Mouse (Mus musculus) embryonic facial prominence, embryonic 14.5 days (tissue): ENCODE data around the gene Nbea. TPM values are rescaled to one million over a fixed set of nuclear protein-coding genes. Genes with fewer than 3 reads are reported as not detected.

Experiments used
- ATAC-seq: fragments of 200-750 bp; cut with Nextera tagmentation; 2 replicates; pipeline ENCODE4 v1.8.0; 2017; ENCODE audit warnings: low read depth, moderate number of reproducible peaks, moderate TSS enrichment
- DNase-seq: peaks from one replicate; pipeline ENCODE4 v3.0.0-alpha.2; 2015; ENCODE audit warnings: low spot score
- H3K27ac ChIP-seq: fragments of 300-500 bp; sonication (generic); replicated peaks from 2 replicates; pipeline ENCODE4 v1.5.1; 2014; ENCODE audit warnings: low read depth, mild to moderate bottlenecking, low read length, moderate library complexity
- H3K27me3 ChIP-seq: fragments of 300-500 bp; sonication (generic); replicated peaks from 2 replicates; pipeline ENCODE4 v1.6.1; 2014; ENCODE audit warnings: low read length; ENCODE audit not compliant: control insufficient read depth, insufficient read depth
- H3K36me3 ChIP-seq: fragments of 300-500 bp; sonication (generic); 2 replicates; pipeline ENCODE4 v1.6.1; 2014; ENCODE audit warnings: low read length, mixed read lengths; ENCODE audit not compliant: control insufficient read depth, insufficient read depth
- H3K4me1 ChIP-seq: fragments of 300-500 bp; sonication (generic); 2 replicates; pipeline ENCODE4 v1.6.1; 2014; ENCODE audit warnings: antibody characterized with exemption, low read length; ENCODE audit not compliant: control insufficient read depth, insufficient read depth
- H3K4me2 ChIP-seq: fragments of 300-500 bp; sonication (generic); 2 replicates; pipeline ENCODE4 v1.6.1; 2014; ENCODE audit warnings: low read depth, mild to moderate bottlenecking, low read length, moderate library complexity, mixed read lengths
- H3K4me3 ChIP-seq: fragments of 300-500 bp; sonication (generic); 2 replicates; pipeline ENCODE4 v1.5.1; 2014; ENCODE audit warnings: low read depth, mild to moderate bottlenecking, low read length
- H3K9ac ChIP-seq: fragments of 300-500 bp; sonication (generic); 2 replicates; pipeline ENCODE4 v1.6.1; 2014; ENCODE audit warnings: low read depth, mild to moderate bottlenecking, low read length, moderate library complexity, mixed read lengths
- H3K9me3 ChIP-seq: fragments of 300-500 bp; sonication (generic); 2 replicates; pipeline ENCODE4 v1.6.1; 2016; ENCODE audit warnings: low read length; ENCODE audit not compliant: control insufficient read depth
- WGBS: fragments of 180-500 bp; shearing (Covaris S2); extraction: QIAGEN DNeasy Blood & Tissue Kit; methylation state at CpG from one replicate; pipeline ENCODE4 v1.1.7; 2014; 5-methylcytosine and 5-hydroxymethylcytosine counted together
- polyA plus RNA-seq: library from polyadenylated mRNA; unstranded; fragments of >200 nt; fragmentation: Nextera tagmentation; extraction: Ambion mirVana; gene quantifications from 2 replicates; pipeline ENCODE4 v1.2.1, GENCODE M21; 2014

Gene Nbea
- polyA plus RNA-seq, 1 experiment from 2014 or later = 17.9 TPM

GRCm38 (mm10) chr3:55889227-55889626 lies 294.3 kb downstream of the Nbea start:
- ATAC-seq (no peak), DNase-seq (peak; percentile 35)
- WGBS = 48% methylated on average over 4 of the region's 4 CpGs
- H3K4me2 ChIP-seq = no peak overlapping the region
- no peak overlapping the region for H3K4me3 ChIP-seq
- no peaks in the 10 kb centered on the region for H3K9me3 ChIP-seq
- H3K36me3 ChIP-seq = no peaks in the 10 kb centered on the region
- H3K4me1 ChIP-seq = peaks cover 6% of the 10 kb centered on the region; the same call in 1 of the 2 replicates
- no peak overlapping the region for H3K9ac ChIP-seq
- H3K27me3 ChIP-seq = no peaks in the 10 kb centered on the region
- H3K27ac ChIP-seq = peak overlapping the region; percentile 68; the same call in 1 of the 2 replicates

GRCm38 (mm10) chr3:55887829-55888210 lies 295.7 kb downstream of the Nbea start:
- Histone ChIP-seq H3K36me3 (no peaks in the 10 kb centered on the region), H3K4me1 (peaks cover 6% of the 10 kb centered on the region; the same call in 1 of the 2 replicates), H3K9me3 (no peaks in the 10 kb centered on the region), H3K9ac (no peak overlapping the region), H3K27ac (no peak overlapping the region), H3K4me3 (no peak overlapping the region), H3K4me2 (no peak overlapping the region), H3K27me3 (no peaks in the 10 kb centered on the region)
- WGBS = 54% methylated on average over 2 of the region's 2 CpGs
- ATAC-seq = no peak
- DNase-seq = no peak

- Histone ChIP-seq H3K36me3 (no peaks in the 10 kb centered on the region), H3K9ac (no peak overlapping the region), H3K4me3 (no peak overlapping the region), H3K27me3 (no peaks in the 10 kb centered on the region), H3K9me3 (no peaks in the 10 kb centered on the region), H3K27ac (no peak overlapping the region), H3K4me1 (peaks cover 6% of the 10 kb centered on the region; the same call in 1 of the 2 replicates), H3K4me2 (no peak overlapping the region)
- ATAC-seq (peak; percentile 26; the same call in 1 of the 2 replicates), DNase-seq (no peak)
- 64% methylated on average over 10 of the region's 10 CpGs for WGBS
These were observed 296.2 kb downstream of the Nbea start for GRCm38 (mm10) chr3:55887193-55887828.

DNA sequence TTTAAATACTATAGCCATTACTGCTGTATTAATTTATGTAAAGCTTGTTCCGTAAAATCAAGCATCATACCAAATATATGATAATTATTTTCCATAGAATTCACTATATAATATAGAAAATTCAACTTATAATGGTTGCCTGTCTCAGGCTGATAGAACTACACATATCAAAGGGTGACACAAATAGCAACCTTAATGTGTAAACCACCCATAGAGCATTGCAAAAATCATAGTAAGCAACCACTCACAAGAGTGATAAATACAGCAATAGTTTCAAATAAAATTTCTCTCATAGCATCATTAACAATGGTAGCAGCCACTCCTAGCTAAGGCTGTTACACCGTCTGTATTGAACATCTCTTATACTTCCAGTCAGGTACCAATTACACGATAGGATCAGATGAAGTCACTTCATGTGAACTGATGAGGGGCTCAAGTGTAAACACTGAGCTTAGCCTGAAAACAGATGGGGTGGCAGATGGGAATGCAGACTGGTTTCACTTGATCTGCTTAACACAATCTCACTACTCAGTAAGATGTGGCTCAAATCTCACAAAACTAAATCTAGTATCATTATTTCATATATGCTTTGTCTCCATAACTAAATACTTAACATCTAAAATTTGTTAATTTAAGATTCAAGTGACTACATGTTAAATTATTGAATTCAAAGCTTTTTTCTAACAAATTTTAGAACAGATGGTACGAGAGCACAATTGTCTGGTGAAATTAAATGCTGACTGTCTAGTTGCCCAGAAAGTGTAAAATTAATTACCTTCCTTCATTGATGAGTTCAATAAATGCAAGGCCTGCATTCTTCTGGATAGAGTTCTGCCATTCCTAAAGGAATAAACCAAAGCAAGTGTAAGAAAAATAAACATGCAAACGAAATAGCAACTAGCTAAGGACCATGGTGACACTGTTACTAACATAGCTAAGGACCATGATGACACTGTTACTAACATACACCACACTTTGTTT lies 310.3 kb downstream of the Nbea start:
- Histone ChIP-seq H3K4me2 (no peak overlapping the region), H3K27me3 (no peaks in the 10 kb centered on the region), H3K4me1 (no peaks in the 10 kb centered on the region), H3K27ac (no peak overlapping the region), H3K4me3 (no peak overlapping the region), H3K9me3 (no peaks in the 10 kb centered on the region), H3K36me3 (peaks cover 5% of the 10 kb centered on the region; the same call in 1 of the 2 replicates), H3K9ac (no peak overlapping the region)
- ATAC-seq (peak; percentile 68; the same call in 1 of the 2 replicates), DNase-seq (no peak)
- WGBS = 72% methylated on average over 5 of the region's 5 CpGs

GRCm38 (mm10) chr3:55852488-55852887 lies 331.0 kb downstream of the Nbea start:
- WGBS = 85% methylated on average over 7 of the region's 7 CpGs
- Histone ChIP-seq H3K27ac (no peak overlapping the region), H3K4me1 (no peaks in the 10 kb centered on the region), H3K4me2 (no peak overlapping the region), H3K27me3 (no peaks in the 10 kb centered on the region), H3K9ac (no peak overlapping the region), H3K9me3 (no peaks in the 10 kb centered on the region), H3K4me3 (no peak overlapping the region), H3K36me3 (0 out of 2 replicates have a peak, but pooled peaks cover 5% of the 10 kb centered on the region)
- no peak for DNase-seq
- no peak for ATAC-seq

DNA sequence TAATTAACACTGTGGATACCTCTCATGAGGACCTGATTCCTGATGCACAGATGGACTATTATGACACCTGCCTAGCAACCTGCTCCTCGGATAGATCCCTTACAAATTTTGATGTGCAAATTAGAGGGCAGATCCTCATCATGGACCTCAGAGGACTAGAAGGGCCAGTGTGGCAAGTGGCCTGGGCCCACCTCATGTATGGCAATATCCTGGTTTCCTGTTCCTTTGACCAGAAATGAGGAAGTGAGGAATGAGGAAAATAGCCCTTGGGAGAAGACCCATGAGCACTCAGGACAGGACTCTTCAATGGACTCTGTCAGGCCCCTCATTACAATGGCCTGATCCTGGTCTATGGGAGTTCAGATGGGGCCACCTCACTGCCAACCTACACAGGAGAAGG lies 336.4 kb downstream of the Nbea start:
- ATAC-seq (no peak), DNase-seq (no peak)
- Histone ChIP-seq H3K27ac (no peak overlapping the region), H3K9ac (no peak overlapping the region), H3K36me3 (no peaks in the 10 kb centered on the region), H3K4me2 (no peak overlapping the region), H3K4me3 (no peak overlapping the region), H3K9me3 (no peaks in the 10 kb centered on the region), H3K4me1 (no peaks in the 10 kb centered on the region), H3K27me3 (no peaks in the 10 kb centered on the region)
- WGBS = 69% methylated on average over 1 of the region's 1 CpGs

GRCm38 (mm10) chr3:55837188-55837587 lies 346.3 kb downstream of the Nbea start:
- no peak overlapping the region for H3K9ac ChIP-seq
- no peaks in the 10 kb centered on the region for H3K27me3 ChIP-seq
- WGBS = 70% methylated on average over 3 of the region's 3 CpGs
- no peak overlapping the region for H3K4me2 ChIP-seq
- no peak overlapping the region for H3K27ac ChIP-seq
- H3K36me3 ChIP-seq = no peaks in the 10 kb centered on the region
- no peaks in the 10 kb centered on the region for H3K4me1 ChIP-seq
- DNase-seq (no peak), ATAC-seq (no peak)
- H3K4me3 ChIP-seq = no peak overlapping the region
- no peaks in the 10 kb centered on the region for H3K9me3 ChIP-seq

- no peaks in the 10 kb centered on the region for H3K36me3 ChIP-seq
- no peak overlapping the region for H3K4me3 ChIP-seq
- 47% methylated on average over 4 of the region's 4 CpGs for WGBS
- H3K27ac ChIP-seq = no peak overlapping the region
- ATAC-seq (no peak), DNase-seq (no peak)
- no peak overlapping the region for H3K4me2 ChIP-seq
- H3K27me3 ChIP-seq = no peaks in the 10 kb centered on the region
- H3K9me3 ChIP-seq = no peaks in the 10 kb centered on the region
- no peak overlapping the region for H3K9ac ChIP-seq
- H3K4me1 ChIP-seq = no peaks in the 10 kb centered on the region; the same call in 1 of the 2 replicates
These were observed 348.3 kb downstream of the Nbea start for GRCm38 (mm10) chr3:55835207-55835606.
